Mouse (Mus musculus): ENCODE data around the gene Cox15. TPM values are rescaled to one million over a fixed set of nuclear protein-coding genes. Genes with fewer than 3 reads are reported as not detected.

The Cox15 gene
- polyA plus RNA-seq, 1 experiment from 2014 or later: 12.7 TPM

DNA sequence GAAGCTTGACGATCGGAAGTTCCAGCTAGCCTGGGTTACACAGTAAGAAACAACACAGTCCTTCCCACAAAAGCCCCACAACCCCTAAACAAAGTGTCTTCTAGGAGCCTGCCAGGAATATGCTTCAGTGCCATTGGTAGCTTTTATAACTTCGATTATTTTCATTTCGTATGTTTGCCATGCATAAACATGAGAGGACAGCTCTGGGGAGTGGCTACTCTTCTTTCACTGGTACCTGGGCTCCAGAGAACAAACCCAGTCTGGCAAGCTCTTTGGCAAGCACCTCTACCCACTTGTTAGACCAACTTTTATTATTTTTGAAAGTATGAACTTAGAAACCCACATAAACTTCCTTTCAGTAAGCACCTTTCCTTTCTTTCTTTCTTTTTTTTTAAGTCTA is 23.8 kb upstream of the Cox15 start:
- Histone ChIP-seq H3K27ac (no peak overlapping the region), H3K4me3 (replicated peaks) (no peak overlapping the region), H3K36me3 (no peaks in the 10 kb centered on the region), H3K4me1 (replicated peaks) (no peaks in the 10 kb centered on the region), H3K9ac (replicated peaks) (no peak overlapping the region), H3K27me3 (no peaks in the 10 kb centered on the region), H3K4me2 (replicated peaks) (no peak overlapping the region), H3K9me3 (no peaks in the 10 kb centered on the region)
- WGBS: 84% methylated on average over 4 of the region's 4 CpGs
- no peak for ATAC-seq

DNA sequence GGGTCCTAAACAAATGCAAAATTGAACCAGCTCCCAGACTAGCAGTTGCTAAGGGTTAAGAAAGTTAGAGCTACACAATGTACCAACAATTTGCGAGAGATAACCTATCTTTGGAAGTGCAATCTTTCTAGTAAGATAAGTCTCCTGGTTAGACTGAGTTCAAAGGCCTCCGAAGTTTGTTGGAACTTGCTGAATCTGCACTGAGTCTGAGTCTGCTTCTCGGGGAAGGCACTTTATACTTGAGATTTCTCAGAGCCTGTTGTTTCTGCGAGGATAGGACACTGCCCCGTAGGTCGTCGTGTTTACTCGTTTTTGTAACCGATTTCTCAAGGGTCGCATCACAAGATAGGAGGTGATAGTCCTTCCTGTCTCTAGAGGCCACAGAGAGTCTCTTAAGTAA is 22.6 kb upstream of the Cox15 start:
- Histone ChIP-seq H3K9me3 (no peaks in the 10 kb centered on the region), H3K4me2 (replicated peaks) (no peak overlapping the region), H3K4me3 (replicated peaks) (no peak overlapping the region), H3K27me3 (no peaks in the 10 kb centered on the region), H3K9ac (replicated peaks) (no peak overlapping the region), H3K36me3 (no peaks in the 10 kb centered on the region), H3K4me1 (replicated peaks) (no peaks in the 10 kb centered on the region), H3K27ac (no peak overlapping the region)
- no peak for ATAC-seq
- WGBS: 83% methylated on average over 10 of the region's 10 CpGs

DNA sequence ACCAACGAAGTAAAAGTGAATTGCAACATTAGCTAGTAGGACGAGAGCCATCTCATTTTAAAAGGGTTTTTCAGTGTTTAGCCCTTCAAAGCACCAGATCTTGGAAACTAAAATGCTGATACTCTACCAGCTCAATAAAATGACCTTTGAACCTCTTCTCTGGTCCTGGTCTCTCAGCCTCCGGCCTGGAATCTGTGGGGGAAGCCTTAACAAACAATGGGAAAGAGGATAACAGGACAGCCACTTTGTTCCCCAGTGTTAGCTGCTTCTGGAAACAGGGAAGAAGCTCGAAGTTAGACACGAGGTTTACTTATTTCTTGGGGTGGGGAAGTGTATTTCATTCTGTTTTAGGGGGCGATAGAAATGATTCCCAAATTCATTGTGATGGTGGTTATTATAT is 19.5 kb upstream of the Cox15 start:
- WGBS: 46% methylated on average over 6 of the region's 6 CpGs
- Histone ChIP-seq H3K4me3 (replicated peaks) (no peak overlapping the region), H3K27ac (no peak overlapping the region), H3K27me3 (no peaks in the 10 kb centered on the region), H3K4me2 (replicated peaks) (no peak overlapping the region), H3K36me3 (peaks cover 5% of the 10 kb centered on the region; the same call in 1 of the 2 replicates), H3K9me3 (no peaks in the 10 kb centered on the region), H3K4me1 (replicated peaks) (no peaks in the 10 kb centered on the region), H3K9ac (replicated peaks) (no peak overlapping the region)
- ATAC-seq: no peak

DNA sequence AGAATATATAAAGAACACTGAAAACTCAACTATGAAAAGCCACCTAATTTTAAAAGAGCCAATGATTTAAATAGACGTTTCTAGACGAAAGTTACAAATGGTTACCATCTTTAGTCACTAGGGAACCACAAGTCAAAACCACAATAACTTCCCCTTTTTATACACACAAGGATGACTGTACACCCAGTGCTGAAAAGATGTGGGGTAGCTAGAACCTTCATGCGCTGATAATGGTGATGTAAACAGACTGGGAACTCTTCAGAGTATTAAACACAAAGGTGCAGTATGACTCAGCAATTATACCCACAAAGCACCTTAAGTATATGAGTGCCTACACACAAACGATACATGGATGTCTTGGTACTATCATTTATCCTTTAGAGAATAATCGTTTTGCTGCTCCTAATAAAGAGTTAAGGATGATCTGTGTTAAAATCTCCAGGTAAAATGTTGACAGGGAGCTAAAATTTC is 18.7 kb upstream of the Cox15 start:
- Histone ChIP-seq H3K4me1 (replicated peaks) (no peaks in the 10 kb centered on the region), H3K9me3 (no peaks in the 10 kb centered on the region), H3K4me2 (replicated peaks) (no peak overlapping the region), H3K9ac (replicated peaks) (no peak overlapping the region), H3K36me3 (peaks cover 5% of the 10 kb centered on the region; the same call in 1 of the 2 replicates), H3K4me3 (replicated peaks) (no peak overlapping the region), H3K27ac (no peak overlapping the region), H3K27me3 (no peaks in the 10 kb centered on the region)
- 89% methylated on average over 5 of the region's 5 CpGs for WGBS
- ATAC-seq: no peak

GRCm38 (mm10) chr19:43770584-43770983 is 17.8 kb upstream of the Cox15 start:
- ATAC-seq: no peak
- WGBS: 95% methylated on average over 4 of the region's 4 CpGs
- no peaks in the 10 kb centered on the region for H3K9me3 ChIP-seq
- no peak overlapping the region for H3K4me3 ChIP-seq (replicated peaks)
- H3K36me3 ChIP-seq: peaks cover 5% of the 10 kb centered on the region; the same call in 1 of the 2 replicates
- H3K27me3 ChIP-seq: no peaks in the 10 kb centered on the region
- no peaks in the 10 kb centered on the region for H3K4me1 ChIP-seq (replicated peaks)
- H3K9ac ChIP-seq (replicated peaks): no peak overlapping the region
- H3K27ac ChIP-seq: no peak overlapping the region
- no peak overlapping the region for H3K4me2 ChIP-seq (replicated peaks)

DNA sequence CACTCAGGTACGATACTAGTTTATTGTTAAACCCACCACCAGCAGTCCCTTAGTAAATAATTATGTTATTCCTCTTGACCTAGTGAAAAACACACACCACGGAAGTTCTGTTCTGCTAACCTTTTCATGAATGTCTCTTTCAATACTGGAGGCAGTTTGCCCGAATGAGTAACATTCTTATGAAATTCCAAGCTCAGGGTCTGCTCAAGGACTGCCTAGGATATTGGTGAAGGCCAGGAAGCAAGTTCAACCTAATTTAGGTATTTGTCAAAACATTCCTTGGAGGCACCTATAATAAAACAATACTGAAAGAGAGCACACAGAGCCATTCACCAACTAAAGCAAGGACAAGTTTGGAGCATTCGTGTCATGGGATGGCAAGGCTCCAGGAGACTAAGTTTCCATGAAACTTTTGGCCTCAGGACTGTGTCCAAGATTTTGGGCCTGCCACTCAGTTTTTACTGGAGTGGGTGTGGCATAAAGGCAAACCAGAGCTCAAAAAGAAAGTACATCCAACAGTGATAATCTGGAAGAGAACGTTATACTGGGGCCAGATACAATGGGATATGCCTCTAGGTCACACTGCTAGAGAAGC is 16.7 kb upstream of the Cox15 start:
- no peak for ATAC-seq
- no peaks in the 10 kb centered on the region for H3K9me3 ChIP-seq
- 86% methylated on average over 5 of the region's 5 CpGs for WGBS

DNA sequence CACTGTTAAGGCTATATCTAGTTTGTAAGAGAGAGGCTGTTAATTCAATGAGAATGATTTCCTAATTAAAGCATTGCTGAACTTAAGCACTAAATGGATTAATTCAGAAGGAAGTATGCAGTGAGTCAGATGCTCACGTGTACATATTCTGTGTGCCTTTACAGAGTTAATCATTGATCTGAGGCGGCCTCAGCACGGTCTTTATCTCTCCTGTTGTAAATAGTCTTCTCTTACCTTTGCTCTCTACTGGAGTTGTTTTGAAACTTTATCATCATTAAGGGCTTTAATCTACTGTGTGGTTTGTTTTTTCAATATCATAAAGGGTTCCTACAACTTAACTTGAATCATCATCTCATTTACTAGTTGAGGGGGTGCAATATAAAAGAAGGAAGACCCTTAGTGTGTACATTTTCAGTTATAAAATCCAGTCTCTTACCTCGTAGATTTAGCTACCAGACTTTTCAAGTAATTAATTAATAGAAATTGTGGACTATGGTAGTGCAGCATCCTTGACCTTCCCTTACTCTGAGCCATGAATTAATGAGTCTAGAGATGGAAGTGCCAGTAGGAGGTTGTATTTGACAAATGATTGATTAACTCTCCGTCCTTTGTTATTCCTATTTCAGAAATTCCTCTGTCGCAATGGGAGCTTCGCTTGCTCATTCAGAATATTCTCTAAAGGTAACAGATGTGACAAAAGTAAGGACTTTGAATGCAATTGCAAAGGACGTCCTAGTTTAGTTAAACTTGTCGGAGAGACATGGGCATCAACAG is 14.9 kb upstream of the Cox15 start:
- H3K4me1 ChIP-seq (replicated peaks): no peaks in the 10 kb centered on the region
- H3K27me3 ChIP-seq: no peaks in the 10 kb centered on the region
- H3K4me3 ChIP-seq (replicated peaks): no peak overlapping the region
- H3K27ac ChIP-seq: no peak overlapping the region
- 85% methylated on average over 9 of the region's 9 CpGs for WGBS
- H3K36me3 ChIP-seq: peaks cover 5% of the 10 kb centered on the region; the same call in 1 of the 2 replicates
- H3K9me3 ChIP-seq: no peaks in the 10 kb centered on the region
- no peak overlapping the region for H3K9ac ChIP-seq (replicated peaks)
- H3K4me2 ChIP-seq (replicated peaks): no peak overlapping the region
- ATAC-seq: no peak

More for the DNA sequence above, 16.7 kb upstream of the Cox15 start:
- no peak overlapping the region for H3K4me3 ChIP-seq (replicated peaks)
- H3K4me2 ChIP-seq (replicated peaks): no peak overlapping the region
- no peak overlapping the region for H3K9ac ChIP-seq (replicated peaks)
- H3K4me1 ChIP-seq (replicated peaks): no peaks in the 10 kb centered on the region
- H3K27ac ChIP-seq: no peak overlapping the region
- H3K27me3 ChIP-seq: no peaks in the 10 kb centered on the region
- H3K36me3 ChIP-seq: peaks cover 5% of the 10 kb centered on the region; the same call in 1 of the 2 replicates

GRCm38 (mm10) chr19:43766451-43766850 is 13.7 kb upstream of the Cox15 start:
- H3K9me3 ChIP-seq: no peaks in the 10 kb centered on the region
- WGBS: 87% methylated on average over 5 of the region's 5 CpGs
- no peaks in the 10 kb centered on the region for H3K4me1 ChIP-seq (replicated peaks)
- no peak overlapping the region for H3K4me2 ChIP-seq (replicated peaks)
- no peak overlapping the region for H3K4me3 ChIP-seq (replicated peaks)
- no peaks in the 10 kb centered on the region for H3K27me3 ChIP-seq
- ATAC-seq: no peak
- no peak overlapping the region for H3K9ac ChIP-seq (replicated peaks)
- H3K36me3 ChIP-seq: peaks cover 5% of the 10 kb centered on the region; the same call in 1 of the 2 replicates
- no peak overlapping the region for H3K27ac ChIP-seq

- H3K4me1 ChIP-seq (replicated peaks): no peaks in the 10 kb centered on the region
- WGBS: 77% methylated on average over 2 of the region's 2 CpGs
- no peak overlapping the region for H3K9ac ChIP-seq (replicated peaks)
- H3K4me2 ChIP-seq (replicated peaks): no peak overlapping the region
- H3K36me3 ChIP-seq: no peaks in the 10 kb centered on the region
- no peak for ATAC-seq
- no peak overlapping the region for H3K4me3 ChIP-seq (replicated peaks)
- H3K27me3 ChIP-seq: no peaks in the 10 kb centered on the region
- H3K9me3 ChIP-seq: no peaks in the 10 kb centered on the region
- H3K27ac ChIP-seq: no peak overlapping the region
Measured at GRCm38 (mm10) chr19:43762410-43762809, 9.6 kb upstream of the Cox15 start.

- Histone ChIP-seq H3K27me3 (no peaks in the 10 kb centered on the region), H3K4me1 (replicated peaks) (no peaks in the 10 kb centered on the region), H3K9me3 (no peaks in the 10 kb centered on the region), H3K9ac (replicated peaks) (no peak overlapping the region), H3K27ac (no peak overlapping the region), H3K36me3 (no peaks in the 10 kb centered on the region), H3K4me3 (replicated peaks) (no peak overlapping the region), H3K4me2 (replicated peaks) (no peak overlapping the region)
- ATAC-seq: no peak
Measured at GRCm38 (mm10) chr19:43761543-43762256, 8.9 kb upstream of the Cox15 start.

DNA sequence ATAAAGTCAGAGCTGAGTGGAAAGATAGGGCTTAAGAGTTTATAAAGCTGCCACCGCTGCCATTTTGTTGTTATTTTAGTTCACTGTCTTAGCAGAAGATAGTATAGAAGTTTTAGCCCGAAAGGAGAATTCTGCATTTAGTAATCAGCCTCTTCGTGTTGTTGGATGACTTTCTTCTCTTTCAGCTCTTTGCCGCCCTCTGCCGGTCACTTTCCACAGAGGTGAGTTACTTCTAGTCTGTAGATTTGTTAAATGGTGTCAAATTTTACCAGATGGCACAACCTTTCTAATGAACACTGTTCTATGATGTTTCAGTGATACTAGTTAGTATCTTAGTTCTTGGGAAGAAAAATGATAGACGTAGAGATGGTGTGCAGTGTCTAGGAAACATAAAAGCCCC is 7.7 kb upstream of the Cox15 start:
- no peaks in the 10 kb centered on the region for H3K4me1 ChIP-seq (replicated peaks)
- H3K4me2 ChIP-seq (replicated peaks): no peak overlapping the region
- H3K27ac ChIP-seq: no peak overlapping the region
- WGBS: 22% methylated on average over 6 of the region's 6 CpGs
- H3K9ac ChIP-seq (replicated peaks): no peak overlapping the region
- ATAC-seq: no peak
- no peaks in the 10 kb centered on the region for H3K9me3 ChIP-seq
- H3K36me3 ChIP-seq: no peaks in the 10 kb centered on the region
- no peaks in the 10 kb centered on the region for H3K27me3 ChIP-seq
- no peak overlapping the region for H3K4me3 ChIP-seq (replicated peaks)

DNA sequence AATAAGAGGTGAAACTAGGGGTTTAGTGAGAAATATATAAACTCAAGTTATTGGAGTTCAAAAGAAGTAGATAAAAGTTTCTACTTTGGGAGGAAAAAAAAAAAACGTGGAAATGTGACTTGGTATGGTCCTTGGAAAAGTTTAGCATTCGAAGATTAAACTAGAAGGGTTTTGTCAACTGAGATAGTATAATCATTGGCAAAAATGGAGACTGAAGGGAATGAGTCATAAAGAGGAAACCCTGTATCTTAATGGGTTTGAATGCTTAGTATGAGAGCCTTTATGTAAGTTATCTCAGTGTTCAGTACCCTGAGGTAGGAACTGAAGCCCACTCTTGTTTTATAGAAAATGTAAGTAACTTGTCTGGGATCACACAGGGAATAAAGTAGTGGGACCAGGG is 2.1 kb upstream of the Cox15 start:
- H3K4me2 ChIP-seq (replicated peaks): no peak overlapping the region
- no peak for ATAC-seq
- no peak overlapping the region for H3K27ac ChIP-seq
- H3K36me3 ChIP-seq: peaks cover 4% of the 10 kb centered on the region; the same call in 1 of the 2 replicates
- no peaks in the 10 kb centered on the region for H3K27me3 ChIP-seq
- H3K9me3 ChIP-seq: no peaks in the 10 kb centered on the region
- H3K4me1 ChIP-seq (replicated peaks): peaks cover 18% of the 10 kb centered on the region
- WGBS: 70% methylated on average over 2 of the region's 2 CpGs
- no peak overlapping the region for H3K9ac ChIP-seq (replicated peaks)
- no peak overlapping the region for H3K4me3 ChIP-seq (replicated peaks)

Data from midbrain, embryonic 13.5 days (tissue).